Mouse (Mus musculus) bone marrow, adult 2 months (tissue): Measurements from ENCODE around the gene Rassf5.

Experiments used
- CTCF ChIP-seq: fragments of 200-500 bp; IDR thresholded peaks from 2 replicates; pipeline ENCODE4 v1.5.1; 2011; ENCODE audit warnings: low read length, control low read depth; ENCODE audit not compliant: control insufficient read depth, insufficient read depth
- POLR2A ChIP-seq: fragments of 200-500 bp; IDR thresholded peaks from 2 replicates; pipeline ENCODE4 v1.6.1; 2011; ENCODE audit warnings: low read depth, mild to moderate bottlenecking, control low read depth, low read length, borderline replicate concordance; ENCODE audit not compliant: control insufficient read depth

GRCm38 (mm10) chr1:131184956-131185660, 60.0 kb downstream of the Rassf5 start:
- no peak for TF ChIP-seq POLR2A
- TF ChIP-seq CTCF, result no peak
